In the genomic region with DNA sequence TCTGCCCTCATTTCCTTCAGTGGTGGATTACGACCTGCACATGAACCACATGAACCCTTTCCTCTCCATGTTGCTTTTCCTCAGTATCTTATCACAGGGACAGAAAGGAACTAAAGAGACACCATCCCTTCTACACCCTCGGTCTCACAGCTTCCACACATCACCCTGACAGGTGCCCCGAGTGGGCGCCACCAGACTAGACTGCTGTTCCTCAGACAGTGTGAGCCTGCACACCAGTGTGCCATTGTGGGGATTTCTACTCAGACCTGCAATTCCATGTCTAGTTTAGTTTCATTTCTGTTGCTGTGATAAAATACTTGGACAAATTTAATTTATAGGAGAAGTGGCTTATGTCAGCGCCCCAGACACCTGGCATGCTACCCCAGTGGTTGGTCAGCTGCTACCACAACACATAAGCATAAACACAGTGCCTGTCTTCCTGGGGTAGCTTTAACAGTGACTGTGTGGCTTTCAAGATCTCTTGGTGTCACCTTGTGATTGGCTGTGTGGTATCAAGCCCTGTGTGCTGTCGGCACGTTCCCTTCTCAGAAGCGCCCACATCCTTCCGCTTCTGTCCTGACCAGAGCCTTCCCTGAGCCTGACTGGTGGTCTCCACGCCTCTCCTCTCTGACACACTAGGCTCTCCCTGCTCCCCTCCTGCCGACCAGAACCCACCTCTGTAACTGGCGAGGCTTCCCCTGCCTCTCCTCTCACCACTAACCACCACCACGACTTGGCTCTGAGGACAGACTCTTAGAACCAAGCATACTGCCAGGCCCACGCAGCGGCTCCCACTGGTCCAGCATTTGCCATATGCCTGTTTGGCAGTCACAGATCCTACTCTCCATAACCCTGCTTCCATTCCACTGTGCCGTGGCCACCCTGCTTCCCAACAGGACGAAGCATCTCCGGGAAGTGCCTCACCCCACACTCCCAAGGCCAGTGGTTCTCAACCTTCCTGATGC, we compare ENCODE assay signal across 10 mouse cellular contexts. TPM values are rescaled to one million over a fixed set of nuclear protein-coding genes. Genes with fewer than 3 reads are reported as not detected.
DNase-seq lines count a peak whose midpoint lies in the region; ATAC-seq lines count a peak whose summit lies in the region.
"Had no signal": no experiment of that assay in that cellular context is flagged by ENCODE, and none has a peak within 500 bp of the region (broad histone marks: within the 10 kb centered on the region; RNA-seq: fewer than 3 reads in every experiment).

No protein-coding gene starts in this region.

- H3K27me3 ChIP-seq in liver, embryonic 13.5 days = no peaks in the 10 kb centered on the region
- no peaks in the 10 kb centered on the region for H3K27me3 ChIP-seq in hindbrain, embryonic 16.5 days (replicated peaks; ENCODE audit: control insufficient read depth, insufficient read depth, low read length)
- H3K27me3 ChIP-seq: limb, embryonic 15.5 days; Patski had no signal

- H3K4me3 ChIP-seq in liver, embryonic 13.5 days (replicated peaks) = no peak overlapping the region
- H3K4me3 ChIP-seq in hindbrain, embryonic 16.5 days (ENCODE audit: low read length) = no peak overlapping the region
- H3K4me3 ChIP-seq: limb, embryonic 15.5 days had no signal

- H3K9me3 ChIP-seq in liver, embryonic 13.5 days (replicated peaks) = no peaks in the 10 kb centered on the region
- no peaks in the 10 kb centered on the region for H3K9me3 ChIP-seq in hindbrain, embryonic 16.5 days (ENCODE audit: control insufficient read depth, low read length)
- H3K9me3 ChIP-seq: limb, embryonic 15.5 days had no signal

- 36% methylated on average over 18 of the region's 18 CpGs for WGBS in liver, embryonic 13.5 days (ENCODE audit: insufficient replicate concordance)
- 89% methylated on average over 18 of the region's 18 CpGs for WGBS in hindbrain, embryonic 16.5 days

- H3K4me2 ChIP-seq in liver, embryonic 13.5 days = no peak overlapping the region
- H3K4me2 ChIP-seq in hindbrain, embryonic 16.5 days (ENCODE audit: low read length) = no peak overlapping the region
- H3K4me2 ChIP-seq: limb, embryonic 15.5 days had no signal

- H3K9ac ChIP-seq in liver, embryonic 13.5 days = no peak overlapping the region
- H3K9ac ChIP-seq in hindbrain, embryonic 16.5 days (ENCODE audit: low read depth, low read length) = no peak overlapping the region
- H3K9ac ChIP-seq: limb, embryonic 15.5 days had no signal

- no peaks in the 10 kb centered on the region for H3K36me3 ChIP-seq in liver, embryonic 13.5 days
- 0 out of 2 replicates have a peak, but pooled peaks cover 2% of the 10 kb centered on the region for H3K36me3 ChIP-seq in hindbrain, embryonic 16.5 days (ENCODE audit: control insufficient read depth, insufficient read depth, low read length)

- H3K4me1 ChIP-seq in liver, embryonic 13.5 days (replicated peaks) = peaks cover 20% of the 10 kb centered on the region
- no peaks in the 10 kb centered on the region for H3K4me1 ChIP-seq in hindbrain, embryonic 16.5 days (ENCODE audit: control insufficient read depth, insufficient read depth, low read depth, low read length)

- intact Hi-C loops in heart, postnatal 14 days (cut with DNase I) = no loop called here

- no peak overlapping the region; the same call in 1 of the 2 replicates for H3K27ac ChIP-seq in liver, embryonic 13.5 days
- no peak overlapping the region for H3K27ac ChIP-seq in hindbrain, embryonic 16.5 days (ENCODE audit: low read depth, low read length)
- H3K27ac ChIP-seq: limb, embryonic 15.5 days had no signal

- peak; percentile 63 for DNase-seq in layer of hippocampus, adult 9-11 months
- DNase-seq in layer of hippocampus, postnatal 25 days (ENCODE audit: extremely low spot score in 1 of 2, low spot score in 1 of 2) = no peak
- DNase-seq in liver, embryonic 13.5 days = peak; percentile 8
- peak; percentile 88 for DNase-seq in thymus, postnatal 0 days (ENCODE audit: low spot score)
- no peak for DNase-seq in heart, adult 9 months (ENCODE audit: low spot score in 2 of 2)
- DNase-seq in heart, postnatal 14 days = no peak

- ATAC-seq in cerebellum, adult (ENCODE audit: insufficient number of reproducible peaks, low FRiP score, low TSS enrichment) = peak; percentile 80
- peak; percentile 69 for ATAC-seq in liver, embryonic 13.5 days (ENCODE audit: low read depth)
- no peak for ATAC-seq in hindbrain, embryonic 16.5 days
- ATAC-seq: Patski had no signal

RNA-seq across cellular contexts. Expression of a gene that starts 27.2 kb away (rescaled TPM):
- 10 to 100 TPM; 35.4 to 41.6 TPM for total RNA-seq in layer of hippocampus, postnatal 25 days (2021)
- polyA plus RNA-seq in liver, embryonic 13.5 days (2015; fragmentation: Nextera tagmentation; extraction: Ambion mirVana) = 7.9 and 8.0 TPM in 2 replicates
- 76.0 and 78.1 TPM in 2 replicates for polyA plus RNA-seq in thymus, postnatal 0 days (2015; fragmentation: Nextera tagmentation; extraction: Ambion mirVana)
- 135 and 155 TPM in 2 replicates for polyA plus RNA-seq in hindbrain, embryonic 16.5 days (2015; fragmentation: Nextera tagmentation; extraction: Ambion mirVana)
- total RNA-seq in heart, postnatal 14 days (2021) = 1 to 10 TPM; 6.2 to 6.4 TPM

Comparison
In these comparisons a context has a peak if more than half of its experiments do, and no peak if none do; other contexts are left out.
1. DNase-seq: peak in layer of hippocampus, adult 9-11 months (single experiment), liver, embryonic 13.5 days (single experiment) and thymus, postnatal 0 days (single experiment); none in layer of hippocampus, postnatal 25 days (0 of 2), heart, adult 9 months (0 of 2) and heart, postnatal 14 days (0 of 2).